Comparison of ENCODE assay signal across 31 mouse cellular contexts in genomic region chr7:137397361-137397910, GRCm38 (mm10). TPM values are rescaled to one million over a fixed set of nuclear protein-coding genes. Genes with fewer than 3 reads are reported as not detected.
A peak's percentile ranks its signal among the peaks of the same experiment; 100 is the strongest.
DNase-seq lines count a peak whose midpoint lies in the region; ATAC-seq and TF ChIP-seq lines count a peak whose summit lies in the region.
"Had no signal": no experiment of that assay in that cellular context is flagged by ENCODE, and none has a peak within 500 bp of the region (broad histone marks: within the 10 kb centered on the region; RNA-seq: fewer than 3 reads in every experiment).

No protein-coding gene starts in this region.

- H3K27me3 ChIP-seq in liver, adult 2 months (ENCODE audit: control insufficient read depth, insufficient read depth, low read length), result no peaks in the 10 kb centered on the region
- H3K27me3 ChIP-seq in liver, postnatal 0 days (ENCODE audit: insufficient read depth, low read length), result no peaks in the 10 kb centered on the region
- no peaks in the 10 kb centered on the region for H3K27me3 ChIP-seq in Patski
- H3K27me3 ChIP-seq in kidney, embryonic 14.5 days (ENCODE audit: control insufficient read depth, insufficient read depth, low read length), result no peaks in the 10 kb centered on the region
- H3K27me3 ChIP-seq: embryonic facial prominence, embryonic 13.5 days; hindbrain, embryonic 12.5 days; intestine, embryonic 15.5 days; kidney, embryonic 15.5 days; limb, embryonic 13.5 days; liver, embryonic 12.5 days had no signal

- no peak for ATAC-seq in liver, postnatal 0 days
- ATAC-seq in Patski, result peak; percentile 31
- no peak for ATAC-seq in CD4-positive, CD25-positive, alpha-beta regulatory T cell, adult 4 months
- ATAC-seq in kidney, embryonic 14.5 days (ENCODE audit: low FRiP score, low TSS enrichment), result no peak
- ATAC-seq: forebrain, embryonic 16.5 days; hindbrain, postnatal 0 days; intestine, embryonic 15.5 days; liver, embryonic 12.5 days; lung, postnatal 0 days had no signal

- H3K36me3 ChIP-seq in liver, adult 2 months (ENCODE audit: control insufficient read depth, insufficient read depth, low read length), result no peaks in the 10 kb centered on the region
- no peaks in the 10 kb centered on the region for H3K36me3 ChIP-seq in liver, postnatal 0 days (replicated peaks; ENCODE audit: insufficient read depth, low read length)
- H3K36me3 ChIP-seq in kidney, embryonic 14.5 days (ENCODE audit: control insufficient read depth, insufficient read depth, low read length), result no peaks in the 10 kb centered on the region
- H3K36me3 ChIP-seq: forebrain, embryonic 10.5 days; hindbrain, embryonic 12.5 days; intestine, embryonic 15.5 days; kidney, embryonic 15.5 days; liver, embryonic 12.5 days had no signal

- no peak overlapping the region for H3K9ac ChIP-seq in liver, adult 2 months (ENCODE audit: low read depth, low read length)
- H3K9ac ChIP-seq in liver, postnatal 0 days (replicated peaks), result no peak overlapping the region
- H3K9ac ChIP-seq in kidney, embryonic 14.5 days (ENCODE audit: low read depth, low read length), result no peak overlapping the region
- H3K9ac ChIP-seq: embryonic facial prominence, embryonic 13.5 days; hindbrain, embryonic 12.5 days; intestine, embryonic 15.5 days; kidney, embryonic 15.5 days; limb, embryonic 13.5 days; liver, embryonic 12.5 days had no signal

- TF ChIP-seq POLR2A in liver, adult 2 months (IDR thresholded peaks at IDR 0.05; ENCODE audit: extremely low read depth, insufficient read depth, low read length), result no peak

- WGBS in liver, adult 2 months, result 96% methylated on average over 8 of the region's 8 CpGs
- WGBS in liver, postnatal 0 days (ENCODE audit: insufficient replicate concordance), result 91% methylated on average over 8 of the region's 8 CpGs
- 99% methylated on average over 8 of the region's 8 CpGs for WGBS in kidney, embryonic 14.5 days

- in situ Hi-C loops in Patski (cut with MboI; ENCODE audit: low pct_unique_long_range_greater_than_20kb), result no loop called here

- H3K79me2 ChIP-seq in liver, adult 2 months (ENCODE audit: control insufficient read depth, insufficient read depth, low read length), result peaks cover 13% of the 10 kb centered on the region

- no peak for TF ChIP-seq CTCF in liver, adult 2 months (IDR thresholded peaks at IDR 0.05; ENCODE audit: low read depth, low read length)
- TF ChIP-seq CTCF in liver, postnatal 0 days (IDR thresholded peaks at IDR 0.05; ENCODE audit: low read depth), result no peak
- TF ChIP-seq CTCF in Patski (IDR thresholded peaks at IDR 0.05), result no peak

- no peak overlapping the region for H3K27ac ChIP-seq in liver, adult 2 months (replicated peaks; ENCODE audit: insufficient read depth, low read depth, low read length)
- no peak overlapping the region for H3K27ac ChIP-seq in liver, postnatal 0 days (ENCODE audit: low read depth)
- H3K27ac ChIP-seq in kidney, embryonic 14.5 days (ENCODE audit: low read depth, low read length), result no peak overlapping the region
- H3K27ac ChIP-seq: embryonic facial prominence, embryonic 13.5 days; forebrain, embryonic 10.5 days; hindbrain, embryonic 12.5 days; hindbrain, postnatal 0 days; intestine, embryonic 15.5 days; kidney, embryonic 15.5 days; layer of hippocampus, adult 2 months; left cerebral cortex, adult 2 months; limb, embryonic 13.5 days; liver, embryonic 12.5 days had no signal

- DNase-seq in liver, adult 2 months (ENCODE audit: extremely low read depth, low read depth, low spot score), result peak; percentile 19
- no peak for DNase-seq in liver, postnatal 0 days
- no peak for DNase-seq in Patski (ENCODE audit: low read depth, low spot score)
- DNase-seq in adrenal gland, postnatal 10 days, result peak; percentile 35
- DNase-seq in cerebellum, adult 11 months, result no peak
- DNase-seq in kidney, adult 9 months, result no peak
- DNase-seq: cerebellum, adult 18-20 months; cerebellum, postnatal 10 days; gastrocnemius, postnatal 10 days; heart, postnatal 36 days; lung, adult 18-20 months; lung, postnatal 4 days; midbrain, embryonic 14.5 days; retina, postnatal 1 day; right cerebral cortex, postnatal 14 days; thymus, postnatal 25 days had no signal

- TF ChIP-seq EP300 in liver, postnatal 0 days (IDR thresholded peaks at IDR 0.05; ENCODE audit: low read depth), result no peak

- POLR2A ChIA-PET in Patski (lab: Charles Lee), result no interaction called here

- H3K9me3 ChIP-seq in liver, postnatal 0 days (ENCODE audit: low read length), result no peaks in the 10 kb centered on the region
- H3K9me3 ChIP-seq in kidney, embryonic 14.5 days (ENCODE audit: control insufficient read depth, low read length), result peaks cover 4% of the 10 kb centered on the region; the same call in 1 of the 2 replicates
- H3K9me3 ChIP-seq: intestine, embryonic 15.5 days; kidney, embryonic 15.5 days; liver, embryonic 12.5 days had no signal

- H3K4me3 ChIP-seq in liver, adult 2 months (ENCODE audit: insufficient read depth, low read depth, low read length), result no peak overlapping the region
- no peak overlapping the region for H3K4me3 ChIP-seq in liver, postnatal 0 days (ENCODE audit: low read depth, low read length)
- H3K4me3 ChIP-seq in kidney, embryonic 14.5 days (ENCODE audit: low read length), result no peak overlapping the region
- H3K4me3 ChIP-seq: embryonic facial prominence, embryonic 13.5 days; forebrain, embryonic 10.5 days; hindbrain, embryonic 12.5 days; intestine, embryonic 15.5 days; kidney, embryonic 15.5 days; layer of hippocampus, adult 2 months; left cerebral cortex, adult 2 months; limb, embryonic 13.5 days; liver, embryonic 12.5 days had no signal

- peaks cover 3% of the 10 kb centered on the region; the same call in 1 of the 2 replicates for H3K4me1 ChIP-seq in liver, adult 2 months (ENCODE audit: control insufficient read depth, insufficient read depth, low read length)
- no peaks in the 10 kb centered on the region for H3K4me1 ChIP-seq in liver, postnatal 0 days (ENCODE audit: insufficient read depth)
- no peaks in the 10 kb centered on the region for H3K4me1 ChIP-seq in kidney, embryonic 14.5 days (ENCODE audit: control insufficient read depth, insufficient read depth, low read length)
- H3K4me1 ChIP-seq: embryonic facial prominence, embryonic 13.5 days; forebrain, embryonic 10.5 days; hindbrain, embryonic 12.5 days; intestine, embryonic 15.5 days; kidney, embryonic 15.5 days had no signal

- H3K4me2 ChIP-seq in liver, postnatal 0 days (ENCODE audit: low read depth, low read length), result no peak overlapping the region
- no peak overlapping the region for H3K4me2 ChIP-seq in kidney, embryonic 14.5 days (replicated peaks; ENCODE audit: low read depth, low read length)
- H3K4me2 ChIP-seq: embryonic facial prominence, embryonic 13.5 days; heart, embryonic 11.5 days; hindbrain, embryonic 12.5 days; intestine, embryonic 15.5 days; kidney, embryonic 15.5 days; limb, embryonic 13.5 days; liver, embryonic 12.5 days had no signal

- CTCF ChIA-PET in Patski (lab: Charles Lee), result interaction anchor here (0.8 kb wide), 1 partner anchor 44 kb away, joined by 3 read pairs; no protein-coding TSS in a partner anchor

RNA-seq across cellular contexts. Expression of gene 9430038I01Rik, which starts 13.1 kb away (rescaled TPM):
- total RNA-seq in liver, adult 2 months (2014; rRNA removed), result 14.6 and 15.7 TPM in 2 replicates
- polyA plus RNA-seq in liver, adult 2 months (2012; rRNA removed), result 9.8 and 13.3 TPM in 2 replicates
- polyA plus RNA-seq in liver, postnatal 0 days (2015; fragmentation: Nextera tagmentation; extraction: Ambion mirVana), result 14.8 and 16.0 TPM in 2 replicates
- polyA plus RNA-seq in Patski (2021), result 8.0 TPM
- total RNA-seq in adrenal gland, postnatal 10 days (2021), result 10 to 100 TPM in 1 of 2 experiments, 1 to 10 TPM in 1; 9.3 to 10.6 TPM
- 1 to 10 TPM; 7.1 to 7.6 TPM for polyA plus RNA-seq in CD4-positive, CD25-positive, alpha-beta regulatory T cell, adult 4 months (2017; shearing (Covaris generic))
- 29.4 and 38.1 TPM in 2 replicates for polyA plus RNA-seq in kidney, embryonic 14.5 days (2014; fragmentation: Nextera tagmentation; extraction: Ambion mirVana)

RNA-seq across cellular contexts. Expression of gene Glrx3, which starts 40.0 kb away (rescaled TPM):
- 77.4 and 95.7 TPM in 2 replicates for total RNA-seq in liver, adult 2 months (2014; rRNA removed)
- 52.5 and 75.5 TPM in 2 replicates for polyA plus RNA-seq in liver, adult 2 months (2012; rRNA removed)
- polyA plus RNA-seq in liver, postnatal 0 days (2015; fragmentation: Nextera tagmentation; extraction: Ambion mirVana), result 70.3 and 70.6 TPM in 2 replicates
- polyA plus RNA-seq in Patski (2021), result 133 TPM
- 100 to 1,000 TPM; 119 to 129 TPM for total RNA-seq in adrenal gland, postnatal 10 days (2021)
- polyA plus RNA-seq in CD4-positive, CD25-positive, alpha-beta regulatory T cell, adult 4 months (2017; shearing (Covaris generic)), result 100 to 1,000 TPM in 1 of 2 experiments, 10 to 100 TPM in 1; 90.9 to 121 TPM
- polyA plus RNA-seq in kidney, embryonic 14.5 days (2014; fragmentation: Nextera tagmentation; extraction: Ambion mirVana), result 289 and 319 TPM in 2 replicates

Comparison
In these comparisons a context has a peak if more than half of its experiments do, and no peak if none do; other contexts are left out.
1. DNase-seq: peak in liver, adult 2 months (single experiment) and adrenal gland, postnatal 10 days (single experiment); none in liver, postnatal 0 days (single experiment), Patski (single experiment), cerebellum, adult 11 months (single experiment) and kidney, adult 9 months (single experiment).